Mouse (Mus musculus): Measurements from ENCODE around the gene Ms4a18. TPM values are rescaled to one million over a fixed set of nuclear protein-coding genes. Genes with fewer than 3 reads are reported as not detected.

Ms4a18 gene
- polyA plus RNA-seq, 1 experiment from 2014 or later: not detected

GRCm38 (mm10) chr19:11044996-11045711, 27.3 kb upstream of the Ms4a18 start:
- H3K27me3 ChIP-seq: peaks cover 9% of the 10 kb centered on the region
- in situ Hi-C loops (cut with MboI; ENCODE audit: low pct_unique_long_range_greater_than_20kb): no loop called here
- ChIA-PET CTCF (no interaction called here), POLR2A (no interaction called here)
- peak; percentile 90 for ATAC-seq
- no peak for DNase-seq (ENCODE audit: low read depth, low spot score)
- peak; percentile 73 for TF ChIP-seq CTCF (IDR thresholded peaks at IDR 0.05)

DNA sequence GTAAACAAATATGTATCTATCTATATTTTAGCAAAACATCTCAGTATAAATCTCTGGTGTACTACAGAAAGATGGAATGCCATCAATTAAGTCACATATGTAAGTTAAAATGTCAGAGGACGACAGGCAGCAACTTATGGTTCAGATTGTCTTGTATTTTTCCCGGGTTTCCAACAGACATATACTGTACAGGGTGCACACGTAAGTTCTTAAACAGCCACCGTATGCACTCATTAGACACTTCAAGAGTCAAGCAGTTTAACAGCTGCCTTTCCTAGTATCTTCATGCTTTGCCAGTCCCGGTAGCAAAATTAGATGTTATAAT, 26.8 kb upstream of the Ms4a18 start:
- TF ChIP-seq CTCF (IDR thresholded peaks at IDR 0.05): no peak
- in situ Hi-C loops (cut with MboI; ENCODE audit: low pct_unique_long_range_greater_than_20kb): no loop called here
- ChIA-PET CTCF (no interaction called here), POLR2A (no interaction called here)
- DNase-seq (ENCODE audit: low read depth, low spot score) (no peak), ATAC-seq (peak; percentile 39)
- peaks cover 9% of the 10 kb centered on the region for H3K27me3 ChIP-seq

- no peak for ATAC-seq
- no peak for TF ChIP-seq CTCF (IDR thresholded peaks at IDR 0.05)
- DNase-seq (ENCODE audit: low read depth, low spot score): no peak
- CTCF ChIA-PET: no interaction called here
- POLR2A ChIA-PET: no interaction called here
- in situ Hi-C loops (cut with MboI; ENCODE audit: low pct_unique_long_range_greater_than_20kb): no loop called here
- H3K27me3 ChIP-seq: peaks cover 32% of the 10 kb centered on the region
These were observed 19.7 kb upstream of the Ms4a18 start for GRCm38 (mm10) chr19:11037570-11037969.

DNA sequence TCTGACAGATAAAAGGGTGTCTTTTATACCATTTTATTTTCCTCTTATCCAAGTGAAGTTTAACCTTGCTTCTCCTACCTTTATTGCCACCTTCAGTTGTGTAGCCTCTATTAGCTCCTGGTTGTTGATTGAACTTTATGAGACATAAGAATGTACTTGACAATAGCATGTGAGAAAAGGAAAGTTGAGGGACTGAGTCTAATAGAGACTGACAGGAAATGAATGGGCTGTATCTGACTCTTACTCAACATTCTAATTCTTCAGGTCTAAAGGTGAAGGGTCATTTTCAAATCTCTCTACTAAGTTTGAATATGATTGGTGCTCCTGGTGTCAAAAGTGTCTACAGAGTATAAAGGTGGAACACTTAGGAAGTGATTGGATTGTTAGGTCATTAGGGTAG, 4.6 kb upstream of the Ms4a18 start:
- CTCF ChIA-PET: no interaction called here
- in situ Hi-C loops (cut with MboI; ENCODE audit: low pct_unique_long_range_greater_than_20kb): no loop called here
- TF ChIP-seq CTCF (IDR thresholded peaks at IDR 0.05): no peak

GRCm38 (mm10) chr19:11017251-11017650, 580 bp downstream of the Ms4a18 start:
- H3K27me3 ChIP-seq: peaks cover 19% of the 10 kb centered on the region
- ChIA-PET POLR2A (no interaction called here), CTCF (no interaction called here)
- no peak for ATAC-seq
- no peak for TF ChIP-seq CTCF (IDR thresholded peaks at IDR 0.05)
- DNase-seq (ENCODE audit: low read depth, low spot score): no peak
- in situ Hi-C loops (cut with MboI; ENCODE audit: low pct_unique_long_range_greater_than_20kb): no loop called here

More for the DNA sequence above, 4.6 kb upstream of the Ms4a18 start:
- ATAC-seq: no peak
- H3K27me3 ChIP-seq: peaks cover 10% of the 10 kb centered on the region
- DNase-seq (ENCODE audit: low read depth, low spot score): no peak
- POLR2A ChIA-PET: no interaction called here

- in situ Hi-C loops (cut with MboI; ENCODE audit: low pct_unique_long_range_greater_than_20kb): no loop called here
- ChIA-PET CTCF (no interaction called here), POLR2A (no interaction called here)
- ATAC-seq (no peak), DNase-seq (ENCODE audit: low read depth, low spot score) (no peak)
- H3K27me3 ChIP-seq: peaks cover 17% of the 10 kb centered on the region
- TF ChIP-seq CTCF (IDR thresholded peaks at IDR 0.05): no peak
These were observed 1.8 kb downstream of the Ms4a18 start for GRCm38 (mm10) chr19:11015998-11016397.

DNA sequence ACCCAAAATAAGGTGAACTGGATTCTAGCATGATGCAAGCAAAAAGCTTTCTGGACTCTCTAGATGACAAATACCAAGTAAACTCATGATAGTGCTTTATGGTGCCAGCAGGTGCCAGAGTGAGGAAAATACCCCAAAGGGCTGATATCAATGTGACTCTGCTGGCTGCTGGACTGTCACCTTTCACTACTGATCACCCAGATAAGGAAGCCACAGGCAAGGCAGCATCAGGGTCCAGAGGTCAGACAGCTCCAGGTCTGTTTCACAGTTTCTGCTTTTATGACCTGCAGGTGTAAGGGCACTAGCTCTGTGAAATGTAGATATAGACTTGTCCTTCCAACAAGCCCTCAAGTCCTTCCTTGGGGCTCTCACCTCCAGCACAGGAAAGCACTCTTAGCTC, 2.4 kb downstream of the Ms4a18 start:
- ATAC-seq (no peak), DNase-seq (ENCODE audit: low read depth, low spot score) (no peak)
- in situ Hi-C loops (cut with MboI; ENCODE audit: low pct_unique_long_range_greater_than_20kb): no loop called here
- peaks cover 17% of the 10 kb centered on the region for H3K27me3 ChIP-seq
- ChIA-PET CTCF (no interaction called here), POLR2A (no interaction called here)
- no peak for TF ChIP-seq CTCF (IDR thresholded peaks at IDR 0.05)

GRCm38 (mm10) chr19:10993150-10993549, 24.7 kb downstream of the Ms4a18 start, which contains the start of gene Ms4a15:
Gene Ms4a15 (minus strand): TSS chr19:10993250.
- in situ Hi-C loops (cut with MboI; ENCODE audit: low pct_unique_long_range_greater_than_20kb): no loop called here
- peaks cover 26% of the 10 kb centered on the region for H3K27me3 ChIP-seq
- ChIA-PET POLR2A (no interaction called here), CTCF (interaction anchor here (1.2 kb wide), 1 partner anchor 10 kb away, joined by 4 read pairs; no protein-coding TSS in a partner anchor)
- DNase-seq (ENCODE audit: low read depth, low spot score): no peak
- no peak for ATAC-seq
- TF ChIP-seq CTCF (IDR thresholded peaks at IDR 0.05): no peak

GRCm38 (mm10) chr19:10991911-10992310, 25.9 kb downstream of the Ms4a18 start:
- in situ Hi-C loops (cut with MboI; ENCODE audit: low pct_unique_long_range_greater_than_20kb): no loop called here
- DNase-seq (ENCODE audit: low read depth, low spot score) (no peak), ATAC-seq (no peak)
- CTCF ChIA-PET: interaction anchor here (1.4 to 1.7 kb wide), 2 partner anchors 9 to 13 kb away, joined by 3 to 7 read pairs; no protein-coding TSS in a partner anchor
- H3K27me3 ChIP-seq: peaks cover 14% of the 10 kb centered on the region
- POLR2A ChIA-PET: no interaction called here
- TF ChIP-seq CTCF (IDR thresholded peaks at IDR 0.05): no peak

DNA sequence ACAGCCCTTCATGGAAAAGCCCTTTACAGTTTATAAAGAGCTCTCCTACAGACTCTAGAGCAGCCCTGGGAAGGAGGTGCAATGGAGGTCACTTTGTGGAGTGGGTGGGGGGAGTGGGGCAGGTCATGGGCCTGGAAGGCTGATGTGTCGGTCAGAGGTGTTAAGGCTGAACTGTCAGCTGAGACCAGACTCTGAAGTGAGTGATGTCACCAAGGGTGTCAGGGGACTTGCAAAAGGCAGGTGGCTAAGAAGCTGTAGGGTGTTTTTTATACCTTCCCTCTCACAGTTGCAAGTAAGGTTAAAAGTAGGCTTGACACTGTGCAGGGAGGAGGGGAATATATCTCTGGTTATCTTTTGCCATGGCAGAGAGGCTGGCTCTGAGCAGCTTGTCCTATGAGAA, 27.1 kb downstream of the Ms4a18 start:
- TF ChIP-seq CTCF (IDR thresholded peaks at IDR 0.05): no peak
- H3K27me3 ChIP-seq: peaks cover 13% of the 10 kb centered on the region
- ChIA-PET POLR2A (no interaction called here), CTCF (interaction anchor here (1.7 kb wide), 1 partner anchor 11 kb away, joined by 7 read pairs; no protein-coding TSS in a partner anchor)
- DNase-seq (ENCODE audit: low read depth, low spot score) (no peak), ATAC-seq (no peak)
- in situ Hi-C loops (cut with MboI; ENCODE audit: low pct_unique_long_range_greater_than_20kb): no loop called here

DNA sequence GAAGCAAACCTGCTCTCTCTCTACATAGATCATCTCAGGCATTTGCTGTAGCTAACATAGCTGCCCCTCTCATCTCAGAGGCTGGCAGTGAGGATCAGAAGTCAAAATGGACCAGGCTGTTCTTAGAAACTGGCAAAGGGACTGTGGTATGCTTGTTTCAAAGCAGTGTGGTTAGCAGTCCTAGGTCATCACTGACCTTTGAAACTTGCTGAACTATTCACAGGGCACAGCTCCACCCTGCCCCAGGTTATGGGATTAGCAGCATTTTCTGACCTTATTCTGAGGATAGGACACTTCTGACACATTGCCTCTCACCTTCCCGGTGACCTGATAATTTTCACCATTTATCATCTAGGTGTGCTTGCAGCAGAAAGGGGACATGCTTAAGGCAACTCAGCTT, 29.3 kb downstream of the Ms4a18 start:
- in situ Hi-C loops (cut with MboI; ENCODE audit: low pct_unique_long_range_greater_than_20kb): no loop called here
- POLR2A ChIA-PET: no interaction called here
- ATAC-seq (no peak), DNase-seq (ENCODE audit: low read depth, low spot score) (no peak)
- no peak for TF ChIP-seq CTCF (IDR thresholded peaks at IDR 0.05)
- H3K27me3 ChIP-seq: peaks cover 10% of the 10 kb centered on the region
- CTCF ChIA-PET: interaction anchor here (2.7 kb wide), 1 partner anchor 9 kb away, joined by 10 read pairs; no protein-coding TSS in a partner anchor

DNA sequence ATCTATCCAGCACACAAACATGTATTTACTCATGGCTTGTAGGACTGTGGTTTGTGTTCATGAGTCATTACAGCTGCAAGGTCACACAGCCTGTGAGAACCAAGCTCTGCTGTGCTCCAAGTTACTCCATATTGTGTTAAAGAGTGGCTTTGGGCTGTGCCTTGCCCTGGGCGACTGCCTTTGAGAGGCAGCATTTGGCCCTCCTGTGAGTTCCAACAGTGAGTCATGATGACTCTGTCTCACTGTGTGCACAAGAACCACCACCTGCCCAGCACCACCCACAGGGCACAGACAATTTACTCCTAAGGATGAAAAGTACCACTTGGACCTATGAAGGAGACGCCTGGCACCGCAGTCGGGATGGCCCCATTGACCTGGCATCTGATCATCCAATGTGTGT, 31.9 kb downstream of the Ms4a18 start:
- in situ Hi-C loops (cut with MboI; ENCODE audit: low pct_unique_long_range_greater_than_20kb): no loop called here
- TF ChIP-seq CTCF (IDR thresholded peaks at IDR 0.05): no peak
- H3K27me3 ChIP-seq: peaks cover 5% of the 10 kb centered on the region
- ATAC-seq (peak; percentile 66), DNase-seq (ENCODE audit: low read depth, low spot score) (peak; percentile 34)
- CTCF ChIA-PET: interaction anchor here (1.5 kb wide), 1 partner anchor 16 kb away, joined by 3 read pairs; no protein-coding TSS in a partner anchor
- POLR2A ChIA-PET: no interaction called here
